Mouse (Mus musculus) embryo, embryonic 10.5 days (tissue): ENCODE results near the gene Fbxw4.
A peak's percentile ranks its signal among the peaks of the same experiment; 100 is the strongest.

Experiments used
- DNase-seq: peaks from one replicate; pipeline ENCODE4 v3.0.0-alpha.2; 2015; ENCODE audit warnings: low spot score

The Fbxw4 gene

GRCm38 (mm10) chr19:45540657-45541408, 119.3 kb downstream of the Fbxw4 start:
- no peak for DNase-seq

GRCm38 (mm10) chr19:45537505-45537904, 122.6 kb downstream of the Fbxw4 start:
- peak; percentile 61 for DNase-seq

- no peak for DNase-seq
Observed at GRCm38 (mm10) chr19:45535929-45536328, 124.2 kb downstream of the Fbxw4 start.

- DNase-seq: no peak
Observed at GRCm38 (mm10) chr19:45535214-45535735, 124.8 kb downstream of the Fbxw4 start.

GRCm38 (mm10) chr19:45533617-45534016, 126.5 kb downstream of the Fbxw4 start:
- DNase-seq: no peak

- DNase-seq: no peak
Observed at GRCm38 (mm10) chr19:45531554-45531953, 128.6 kb downstream of the Fbxw4 start.

- DNase-seq: no peak
Observed at GRCm38 (mm10) chr19:45530200-45530995, 129.7 kb downstream of the Fbxw4 start.

GRCm38 (mm10) chr19:45529294-45529693, 130.8 kb downstream of the Fbxw4 start:
- DNase-seq: no peak
